Mouse (Mus musculus) E14TG2a.4 (cell line): ENCODE measurements around the gene Elmod3.

Source experiments
- CTCF ChIP-seq: conservative IDR thresholded peaks from 2 replicates; pipeline ENCODE4 v1.5.1; 2014; ENCODE audit warnings: low read length
- NANOG ChIP-seq: IDR thresholded peaks from 2 replicates; pipeline ENCODE4 v1.6.1; 2014; ENCODE audit warnings: borderline replicate concordance, low read length, mixed read lengths
- POU5F1 ChIP-seq: IDR thresholded peaks from 2 replicates; pipeline ENCODE4 v1.6.1; 2014; ENCODE audit warnings: low read length, borderline replicate concordance

DNA sequence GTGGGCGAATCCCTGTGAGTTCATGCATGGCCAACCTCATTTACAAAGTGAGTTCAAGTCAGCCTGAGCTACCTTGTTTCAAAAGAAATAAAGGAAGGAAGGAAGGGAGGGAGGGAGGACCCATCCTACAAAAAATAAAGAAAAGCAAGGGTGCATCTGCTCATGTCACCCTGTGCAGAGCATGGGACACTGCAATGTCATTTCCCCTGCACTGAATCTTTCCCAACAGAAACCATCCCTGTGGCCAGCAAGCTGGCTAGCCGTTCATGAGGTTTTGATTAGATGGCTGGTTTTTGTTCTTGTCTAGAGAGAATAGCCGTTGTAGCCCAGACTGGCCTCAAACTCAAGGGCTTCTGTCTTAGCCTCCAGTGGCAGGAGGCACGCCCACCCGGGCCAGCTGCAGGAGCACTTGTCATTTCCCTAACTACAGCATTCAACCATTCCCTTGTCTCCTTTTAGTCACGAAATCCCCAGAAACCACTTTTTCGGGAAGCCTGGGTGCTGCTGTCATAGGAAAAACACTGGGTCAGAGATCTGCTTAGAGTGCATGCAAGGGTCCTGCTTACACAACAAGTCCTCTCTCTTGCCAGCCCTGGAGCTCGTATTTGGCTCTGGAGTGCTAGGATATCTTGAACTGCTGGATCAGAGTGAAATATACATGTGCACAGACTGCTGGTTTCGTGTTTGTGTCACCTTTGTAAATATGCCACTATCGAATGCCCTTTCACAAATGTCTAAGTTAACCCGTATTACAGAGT is 16.4 kb downstream of the Elmod3 start:
- no peak for TF ChIP-seq CTCF
- TF ChIP-seq NANOG = no peak
- TF ChIP-seq POU5F1 = no peak
